Mouse (Mus musculus): ENCODE data around the gene Mink1. TPM values are rescaled to one million over a fixed set of nuclear protein-coding genes. Genes with fewer than 3 reads are reported as not detected.
"Not testable (repeated sequence)": the region's sequence is repeated elsewhere in the genome, so short reads cannot be mapped to it uniquely, and the experiment has no call there.

Mink1 gene
- polyA plus RNA-seq, 1 experiment from 2014 or later, result 8.1 TPM

DNA sequence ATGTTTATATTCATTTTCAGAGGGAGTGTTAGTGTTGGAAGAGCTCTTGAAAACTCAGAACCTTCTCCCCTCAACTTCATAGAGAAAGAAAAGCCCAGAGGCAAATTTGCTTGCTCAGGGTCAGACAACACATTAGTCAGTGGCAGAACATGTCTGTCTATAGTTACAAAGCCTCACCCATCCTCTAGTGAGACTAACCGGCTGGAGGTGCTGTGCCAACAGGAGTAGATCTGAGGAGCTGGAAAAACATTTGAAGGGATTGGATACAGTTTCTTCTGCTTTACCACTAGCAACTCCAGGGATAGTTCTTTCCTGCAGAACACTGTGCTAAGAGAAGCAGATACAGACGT lies 769 bp upstream of the Mink1 start:
- Histone ChIP-seq H3K4me2 (peak overlapping the region; percentile 91), H3K4me3 (peak overlapping the region; percentile 98), H3K9me3 (replicated peaks) (no peaks in the 10 kb centered on the region), H3K36me3 (peaks cover 10% of the 10 kb centered on the region; the same call in 1 of the 2 replicates), H3K27ac (peak overlapping the region; percentile 88), H3K27me3 (no peaks in the 10 kb centered on the region), H3K4me1 (replicated peaks) (peaks cover 31% of the 10 kb centered on the region), H3K9ac (peak overlapping the region; percentile 95)
- WGBS, result 1% methylated on average over 2 of the region's 2 CpGs
- no peak for ATAC-seq (replicated peaks; ENCODE audit: insufficient number of reproducible peaks, insufficient read depth, low FRiP score, low read depth)

- Histone ChIP-seq H3K4me1 (replicated peaks) (peaks cover 34% of the 10 kb centered on the region), H3K9me3 (replicated peaks) (no peaks in the 10 kb centered on the region), H3K36me3 (no peaks in the 10 kb centered on the region), H3K4me3 (peak overlapping the region; percentile 98), H3K27ac (peak overlapping the region; percentile 88), H3K9ac (peak overlapping the region; percentile 95), H3K27me3 (no peaks in the 10 kb centered on the region), H3K4me2 (peak overlapping the region; percentile 91)
- peak; percentile 11; the same call in 1 of the 2 replicates for ATAC-seq (replicated peaks; ENCODE audit: insufficient number of reproducible peaks, insufficient read depth, low FRiP score, low read depth)
- 0% methylated on average over 27 of the region's 31 CpGs for WGBS
Measured at GRCm38 (mm10) chr11:70562995-70563469, 351 bp downstream of the Mink1 start.

DNA sequence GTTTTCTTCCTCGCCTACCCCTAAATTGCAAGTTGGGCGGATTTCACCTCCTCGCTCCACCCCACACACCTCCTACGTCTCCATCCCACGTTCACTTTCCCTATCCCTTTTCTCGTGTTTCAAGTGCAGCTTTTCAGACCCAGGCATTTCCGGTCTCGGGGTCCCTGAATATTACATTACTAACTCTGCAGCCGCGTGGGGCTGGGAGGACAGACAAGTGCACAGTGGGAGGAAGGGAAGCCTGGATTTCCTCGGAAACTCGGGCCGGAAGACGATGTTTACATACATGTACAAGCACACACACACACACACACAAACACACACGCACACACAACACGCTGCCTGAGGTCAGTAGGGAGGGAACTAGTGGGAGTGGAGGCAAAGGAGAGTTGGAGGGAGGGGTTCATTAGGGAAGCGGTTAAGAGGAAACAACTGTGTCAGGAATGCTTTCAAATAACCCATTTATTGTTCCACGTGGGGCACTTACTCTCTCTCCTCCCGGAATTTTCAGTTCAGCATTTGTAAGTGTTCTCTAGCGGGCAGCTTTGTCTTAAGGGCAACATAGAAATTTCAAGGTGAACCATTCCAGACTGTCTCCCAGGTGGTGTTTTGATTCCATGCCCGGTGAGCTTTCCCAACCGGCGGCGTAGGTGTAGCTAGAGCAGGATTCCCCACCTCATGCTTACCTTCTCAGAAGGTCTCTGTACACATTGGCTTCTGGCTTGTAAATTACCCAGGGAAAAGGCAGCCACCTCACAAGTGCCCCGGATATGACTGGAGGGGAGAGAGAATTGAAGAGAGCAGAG lies 992 bp downstream of the Mink1 start:
- peak overlapping the region; percentile 88 for H3K27ac ChIP-seq
- H3K4me1 ChIP-seq (replicated peaks), result peaks cover 34% of the 10 kb centered on the region
- WGBS, result 2% methylated on average over 25 of the region's 25 CpGs
- no peaks in the 10 kb centered on the region for H3K36me3 ChIP-seq
- peak overlapping the region; percentile 95 for H3K9ac ChIP-seq
- H3K4me3 ChIP-seq, result peak overlapping the region; percentile 98
- H3K9me3 ChIP-seq (replicated peaks), result no peaks in the 10 kb centered on the region
- H3K4me2 ChIP-seq, result peak overlapping the region; percentile 91
- no peak for ATAC-seq (replicated peaks; ENCODE audit: insufficient number of reproducible peaks, insufficient read depth, low FRiP score, low read depth)
- no peaks in the 10 kb centered on the region for H3K27me3 ChIP-seq

DNA sequence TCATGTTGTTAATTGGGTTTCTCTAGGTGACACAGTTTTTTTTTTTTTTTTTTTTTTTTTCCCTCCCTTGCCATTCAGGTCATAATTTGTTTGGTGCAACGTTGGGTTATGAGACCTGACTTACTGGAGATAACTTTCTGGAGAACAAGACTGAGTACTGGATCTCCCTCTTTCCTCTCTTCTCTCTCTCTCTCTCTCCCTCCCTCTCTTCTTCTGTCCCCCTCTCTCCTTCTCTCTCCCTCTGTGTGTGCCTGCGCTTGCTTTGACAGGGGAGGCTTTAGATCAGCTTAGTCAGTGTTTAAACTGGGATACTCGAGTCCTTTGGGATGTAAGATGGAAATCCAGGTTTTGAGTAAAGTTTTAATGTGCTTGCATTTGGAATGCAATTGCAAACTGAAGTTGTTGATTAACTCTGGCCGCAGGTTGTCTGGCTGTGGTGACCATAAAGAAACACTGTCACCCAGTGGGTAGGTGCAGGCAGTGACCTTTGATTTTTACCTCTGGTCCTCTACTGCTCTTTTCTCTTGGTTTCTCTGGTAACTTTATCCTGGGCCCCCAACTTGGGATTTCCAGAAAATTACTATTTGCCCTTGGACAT lies 1.7 kb downstream of the Mink1 start:
- Histone ChIP-seq H3K4me2 (peak overlapping the region; percentile 91), H3K9ac (peak overlapping the region; percentile 95; the same call in 1 of the 2 replicates), H3K4me1 (replicated peaks) (peaks cover 34% of the 10 kb centered on the region), H3K27ac (0 out of 2 replicates have a peak overlapping the region, but pooled peaks have one; percentile 88), H3K27me3 (no peaks in the 10 kb centered on the region), H3K4me3 (peak overlapping the region; percentile 98), H3K36me3 (no peaks in the 10 kb centered on the region), H3K9me3 (replicated peaks) (no peaks in the 10 kb centered on the region)
- 33% methylated on average over 4 of the region's 4 CpGs for WGBS
- ATAC-seq (replicated peaks; ENCODE audit: insufficient number of reproducible peaks, insufficient read depth, low FRiP score, low read depth), result no peak

GRCm38 (mm10) chr11:70566586-70566985 lies 3.9 kb downstream of the Mink1 start:
- Histone ChIP-seq H3K4me1 (replicated peaks) (peaks cover 34% of the 10 kb centered on the region), H3K27ac (no peak overlapping the region), H3K9me3 (replicated peaks) (no peaks in the 10 kb centered on the region), H3K27me3 (no peaks in the 10 kb centered on the region), H3K4me3 (no peak overlapping the region), H3K4me2 (no peak overlapping the region), H3K36me3 (no peaks in the 10 kb centered on the region), H3K9ac (no peak overlapping the region)
- WGBS, result 70% methylated on average over 7 of the region's 7 CpGs
- no peak for ATAC-seq (replicated peaks; ENCODE audit: insufficient number of reproducible peaks, insufficient read depth, low FRiP score, low read depth)

- not testable (repeated sequence) for H3K9me3 ChIP-seq (replicated peaks); H3K27me3 ChIP-seq; H3K4me2 ChIP-seq; H3K27ac ChIP-seq; ATAC-seq (replicated peaks; ENCODE audit: insufficient number of reproducible peaks, insufficient read depth, low FRiP score, low read depth); H3K4me3 ChIP-seq; H3K9ac ChIP-seq; H3K36me3 ChIP-seq
- 76% methylated on average over 1 of the region's 1 CpGs for WGBS
- peaks cover 13% of the 10 kb centered on the region for H3K4me1 ChIP-seq (replicated peaks)
Measured at GRCm38 (mm10) chr11:70570614-70571013, 7.9 kb downstream of the Mink1 start.

GRCm38 (mm10) chr11:70571641-70572040 lies 9.0 kb downstream of the Mink1 start:
- no peaks in the 10 kb centered on the region for H3K9me3 ChIP-seq (replicated peaks)
- no peak overlapping the region for H3K27ac ChIP-seq
- peaks cover 12% of the 10 kb centered on the region for H3K4me1 ChIP-seq (replicated peaks)
- no peak overlapping the region for H3K9ac ChIP-seq
- no peak overlapping the region for H3K4me2 ChIP-seq
- ATAC-seq (replicated peaks; ENCODE audit: insufficient number of reproducible peaks, insufficient read depth, low FRiP score, low read depth), result no peak
- 88% methylated on average over 1 of the region's 1 CpGs for WGBS
- H3K36me3 ChIP-seq, result no peaks in the 10 kb centered on the region
- H3K4me3 ChIP-seq, result no peak overlapping the region
- H3K27me3 ChIP-seq, result no peaks in the 10 kb centered on the region

DNA sequence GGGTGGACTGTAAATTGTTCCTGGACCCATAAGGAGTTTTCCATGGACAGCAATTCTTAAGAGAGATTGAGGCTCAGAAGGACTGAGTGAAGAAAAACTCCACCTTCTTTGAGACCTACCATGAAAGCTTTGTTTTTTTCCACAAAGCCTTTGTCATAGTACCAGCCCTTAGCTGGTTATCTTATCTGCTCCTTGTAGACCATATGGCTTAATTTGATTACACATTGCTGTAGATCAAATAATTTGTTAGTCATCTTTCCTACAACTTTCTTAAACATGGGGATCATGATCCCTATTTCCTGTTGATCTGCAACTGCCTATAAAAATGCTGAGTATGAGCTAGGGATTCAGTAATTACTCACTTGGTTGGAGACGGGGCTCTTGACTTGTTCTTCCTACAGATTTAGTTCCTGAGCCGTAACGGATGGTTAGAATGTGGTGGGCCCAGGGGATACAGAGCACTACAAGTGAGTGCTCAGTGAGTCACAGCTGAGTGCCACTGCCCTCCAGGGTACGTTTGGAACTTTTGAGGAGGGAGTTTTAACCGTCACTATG lies 9.7 kb downstream of the Mink1 start:
- Histone ChIP-seq H3K9me3 (replicated peaks) (no peaks in the 10 kb centered on the region), H3K27me3 (no peaks in the 10 kb centered on the region), H3K27ac (no peak overlapping the region), H3K4me1 (replicated peaks) (peaks cover 6% of the 10 kb centered on the region), H3K36me3 (no peaks in the 10 kb centered on the region), H3K9ac (no peak overlapping the region), H3K4me3 (no peak overlapping the region), H3K4me2 (no peak overlapping the region)
- WGBS, result 54% methylated on average over 5 of the region's 5 CpGs
- no peak for ATAC-seq (replicated peaks; ENCODE audit: insufficient number of reproducible peaks, insufficient read depth, low FRiP score, low read depth)

DNA sequence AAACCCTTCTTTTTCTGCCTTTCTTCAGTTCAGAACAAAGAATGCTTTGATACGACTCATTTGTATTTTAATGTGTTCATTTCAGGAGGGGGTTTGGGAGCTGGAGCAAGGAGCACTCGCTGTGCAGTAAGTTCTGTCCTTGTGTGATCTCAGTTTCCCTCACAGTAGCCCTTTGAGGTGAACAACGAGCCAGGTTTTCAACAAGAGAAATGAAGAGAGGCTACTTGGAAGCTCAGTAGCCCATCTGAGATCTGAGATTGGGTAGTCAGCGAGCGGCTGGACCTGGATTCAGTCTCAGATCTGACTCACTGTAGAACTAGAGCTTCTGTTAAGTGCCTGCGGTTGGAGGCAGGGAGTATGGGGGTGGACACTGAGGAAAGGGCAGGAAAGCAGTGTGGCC lies 11.2 kb downstream of the Mink1 start:
- Histone ChIP-seq H3K4me3 (no peak overlapping the region), H3K9me3 (replicated peaks) (no peaks in the 10 kb centered on the region), H3K9ac (no peak overlapping the region), H3K27ac (no peak overlapping the region), H3K36me3 (no peaks in the 10 kb centered on the region), H3K4me2 (no peak overlapping the region), H3K27me3 (no peaks in the 10 kb centered on the region), H3K4me1 (replicated peaks) (peaks cover 11% of the 10 kb centered on the region)
- 77% methylated on average over 6 of the region's 6 CpGs for WGBS
- no peak for ATAC-seq (replicated peaks; ENCODE audit: insufficient number of reproducible peaks, insufficient read depth, low FRiP score, low read depth)

DNA sequence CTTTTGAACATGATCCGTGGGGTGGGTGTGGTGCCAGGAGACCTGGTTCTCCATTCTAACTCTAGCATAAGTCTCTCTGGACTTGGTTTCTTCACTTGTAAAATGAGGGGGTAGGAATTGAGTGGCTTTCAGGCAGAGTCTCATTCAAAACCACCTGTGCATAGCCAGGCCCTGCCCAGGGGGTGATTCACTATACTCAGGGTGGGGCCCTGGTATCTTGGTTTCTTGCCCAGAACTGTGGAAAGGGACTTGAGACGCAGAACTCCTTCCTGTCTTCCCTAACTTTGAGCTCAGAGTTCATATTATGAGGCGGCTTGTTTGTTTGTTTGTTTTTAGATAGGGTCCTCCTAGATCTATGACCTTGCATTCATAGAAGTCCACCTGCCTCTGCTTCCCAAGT lies 14.5 kb downstream of the Mink1 start:
- Histone ChIP-seq H3K4me1 (replicated peaks) (peaks cover 23% of the 10 kb centered on the region), H3K4me3 (no peak overlapping the region), H3K9ac (no peak overlapping the region), H3K9me3 (replicated peaks) (no peaks in the 10 kb centered on the region), H3K27me3 (no peaks in the 10 kb centered on the region), H3K36me3 (no peaks in the 10 kb centered on the region), H3K4me2 (no peak overlapping the region), H3K27ac (no peak overlapping the region)
- WGBS, result 66% methylated on average over 3 of the region's 3 CpGs
- ATAC-seq (replicated peaks; ENCODE audit: insufficient number of reproducible peaks, insufficient read depth, low FRiP score, low read depth), result no peak

- Histone ChIP-seq H3K4me1 (replicated peaks) (peaks cover 34% of the 10 kb centered on the region), H3K9me3 (replicated peaks) (no peaks in the 10 kb centered on the region), H3K4me2 (no peak overlapping the region), H3K4me3 (no peak overlapping the region), H3K9ac (no peak overlapping the region), H3K27ac (no peak overlapping the region), H3K27me3 (no peaks in the 10 kb centered on the region), H3K36me3 (no peaks in the 10 kb centered on the region)
- no peak for ATAC-seq (replicated peaks; ENCODE audit: insufficient number of reproducible peaks, insufficient read depth, low FRiP score, low read depth)
- WGBS, result 81% methylated on average over 6 of the region's 6 CpGs
Measured at GRCm38 (mm10) chr11:70578962-70579361, 16.3 kb downstream of the Mink1 start.
